Mouse (Mus musculus): ENCODE measurements around the gene Olfr1431. TPM values are rescaled to one million over a fixed set of nuclear protein-coding genes. Genes with fewer than 3 reads are reported as not detected.
"Not testable (repeated sequence)": the region's sequence is repeated elsewhere in the genome, so short reads cannot be mapped to it uniquely, and the experiment has no call there.

Gene Olfr1431
- not detected in 2 replicates for polyA plus RNA-seq (2015; fragmentation: Nextera tagmentation; extraction: Ambion mirVana)

- Histone ChIP-seq H3K9me3 (ENCODE audit: control insufficient read depth, low read length) (no peaks in the 10 kb centered on the region), H3K27ac (replicated peaks) (no peak within 1 kb of the TSS), H3K9ac (ENCODE audit: low read length) (no peak within 1 kb of the TSS), H3K27me3 (ENCODE audit: control insufficient read depth, insufficient read depth, low read length) (no peaks in the 10 kb centered on the region), H3K36me3 (ENCODE audit: control insufficient read depth, insufficient read depth, low read length) (no peaks in the 10 kb centered on the region), H3K4me1 (replicated peaks; ENCODE audit: control insufficient read depth, insufficient read depth) (no peaks in the 10 kb centered on the region), H3K4me3 (ENCODE audit: low read depth, low read length) (no peak within 1 kb of the TSS), H3K4me2 (replicated peaks; ENCODE audit: low read depth) (no peak within 1 kb of the TSS)
- TF ChIP-seq EP300 (optimal IDR thresholded peaks at IDR 0.05) (no peak), CTCF (IDR thresholded peaks at IDR 0.05; ENCODE audit: low read depth) (no peak)
- 78% methylated on average over 1 of the region's 1 CpGs for WGBS
- DNase-seq (ENCODE audit: low spot score) (no peak), ATAC-seq (ENCODE audit: low FRiP score, low TSS enrichment) (no peak)
Measured at GRCm38 (mm10) chr19:12200334-12200733, at the start of gene Olfr1431. Olfr1431 (plus strand) TSS chr19:12200634.

- H3K36me3 ChIP-seq (ENCODE audit: control insufficient read depth, insufficient read depth, low read length); H3K4me2 ChIP-seq (replicated peaks; ENCODE audit: low read depth); H3K4me1 ChIP-seq (replicated peaks; ENCODE audit: control insufficient read depth, insufficient read depth); H3K9ac ChIP-seq (ENCODE audit: low read length); H3K27ac ChIP-seq (replicated peaks); H3K9me3 ChIP-seq (ENCODE audit: control insufficient read depth, low read length); H3K4me3 ChIP-seq (ENCODE audit: low read depth, low read length); H3K27me3 ChIP-seq (ENCODE audit: control insufficient read depth, insufficient read depth, low read length); DNase-seq (ENCODE audit: low spot score): not testable (repeated sequence)
- 9% methylated on average over 1 of the region's 1 CpGs for WGBS
- ATAC-seq (ENCODE audit: low FRiP score, low TSS enrichment) = peak; percentile 45; the same call in 1 of the 2 replicates
Measured at GRCm38 (mm10) chr19:12170062-12170599, 30.3 kb upstream of the Olfr1431 start, which contains the start of gene Olfr1555-ps1. Olfr1555-ps1 (minus strand) TSS chr19:12170112.

- not testable (repeated sequence) for ATAC-seq (ENCODE audit: low FRiP score, low TSS enrichment); H3K9ac ChIP-seq (ENCODE audit: low read length); H3K4me3 ChIP-seq (ENCODE audit: low read depth, low read length); H3K27me3 ChIP-seq (ENCODE audit: control insufficient read depth, insufficient read depth, low read length); H3K4me2 ChIP-seq (replicated peaks; ENCODE audit: low read depth); H3K36me3 ChIP-seq (ENCODE audit: control insufficient read depth, insufficient read depth, low read length); H3K27ac ChIP-seq (replicated peaks); H3K4me1 ChIP-seq (replicated peaks; ENCODE audit: control insufficient read depth, insufficient read depth); DNase-seq (ENCODE audit: low spot score); H3K9me3 ChIP-seq (ENCODE audit: control insufficient read depth, low read length)
- WGBS = 74% methylated on average over 5 of the region's 5 CpGs
Measured at GRCm38 (mm10) chr19:12175431-12175830, 25.0 kb upstream of the Olfr1431 start.

- H3K27ac ChIP-seq (replicated peaks); H3K9me3 ChIP-seq (ENCODE audit: control insufficient read depth, low read length); H3K4me1 ChIP-seq (replicated peaks; ENCODE audit: control insufficient read depth, insufficient read depth); DNase-seq (ENCODE audit: low spot score); H3K4me3 ChIP-seq (ENCODE audit: low read depth, low read length); H3K4me2 ChIP-seq (replicated peaks; ENCODE audit: low read depth); H3K9ac ChIP-seq (ENCODE audit: low read length); H3K27me3 ChIP-seq (ENCODE audit: control insufficient read depth, insufficient read depth, low read length); H3K36me3 ChIP-seq (ENCODE audit: control insufficient read depth, insufficient read depth, low read length); ATAC-seq (ENCODE audit: low FRiP score, low TSS enrichment): not testable (repeated sequence)
- 91% methylated on average over 4 of the region's 4 CpGs for WGBS
Measured at GRCm38 (mm10) chr19:12199076-12199475, 1.4 kb upstream of the Olfr1431 start.

GRCm38 (mm10) chr19:12232496-12232895, 32.1 kb downstream of the Olfr1431 start, which contains the start of gene Olfr1432:
Olfr1432 (minus strand) TSS chr19:12232596.
- not testable (repeated sequence) for H3K36me3 ChIP-seq (ENCODE audit: control insufficient read depth, insufficient read depth, low read length); H3K27ac ChIP-seq (replicated peaks); H3K27me3 ChIP-seq (ENCODE audit: control insufficient read depth, insufficient read depth, low read length); H3K4me2 ChIP-seq (replicated peaks; ENCODE audit: low read depth); H3K9ac ChIP-seq (ENCODE audit: low read length); DNase-seq (ENCODE audit: low spot score); ATAC-seq (ENCODE audit: low FRiP score, low TSS enrichment); H3K9me3 ChIP-seq (ENCODE audit: control insufficient read depth, low read length); H3K4me3 ChIP-seq (ENCODE audit: low read depth, low read length); H3K4me1 ChIP-seq (replicated peaks; ENCODE audit: control insufficient read depth, insufficient read depth)

- DNase-seq (ENCODE audit: low spot score) (no peak), ATAC-seq (ENCODE audit: low FRiP score, low TSS enrichment) (no peak)
- Histone ChIP-seq H3K4me3 (ENCODE audit: low read depth, low read length) (no peak within 1 kb of the TSS), H3K4me2 (replicated peaks; ENCODE audit: low read depth) (no peak within 1 kb of the TSS), H3K9me3 (ENCODE audit: control insufficient read depth, low read length) (no peaks in the 10 kb centered on the region), H3K27me3 (ENCODE audit: control insufficient read depth, insufficient read depth, low read length) (no peaks in the 10 kb centered on the region), H3K9ac (ENCODE audit: low read length) (no peak within 1 kb of the TSS), H3K36me3 (ENCODE audit: control insufficient read depth, insufficient read depth, low read length) (no peaks in the 10 kb centered on the region), H3K27ac (replicated peaks) (no peak within 1 kb of the TSS), H3K4me1 (replicated peaks; ENCODE audit: control insufficient read depth, insufficient read depth) (no peaks in the 10 kb centered on the region)
- TF ChIP-seq CTCF (IDR thresholded peaks at IDR 0.05; ENCODE audit: low read depth) (no peak), EP300 (optimal IDR thresholded peaks at IDR 0.05) (no peak)
- WGBS = 92% methylated on average over 1 of the region's 1 CpGs
Measured at GRCm38 (mm10) chr19:12241559-12241958, 41.1 kb downstream of the Olfr1431 start, which contains the start of gene Olfr262. Olfr262 (minus strand) TSS chr19:12241659.

Data from stomach, postnatal 0 days (tissue).